Mouse (Mus musculus) lung, postnatal 0 days (tissue): Measurements from ENCODE around the gene Zfp746.

Source experiments
- CTCF ChIP-seq: IDR thresholded peaks from 2 replicates; pipeline ENCODE4 v1.5.1; 2016; ENCODE audit warnings: antibody characterized with exemption, mild to moderate bottlenecking
- EP300 ChIP-seq: IDR thresholded peaks from 2 replicates; pipeline ENCODE4 v1.6.1; 2016; ENCODE audit warnings: antibody characterized with exemption, mild to moderate bottlenecking, control low read depth

GRCm38 (mm10) chr6:48065587-48066075, 20.8 kb downstream of the Zfp746 start:
- no peak for TF ChIP-seq CTCF
- TF ChIP-seq EP300: no peak
